Comparison of ENCODE assay signal across 8 mouse cellular contexts in the genomic region with DNA sequence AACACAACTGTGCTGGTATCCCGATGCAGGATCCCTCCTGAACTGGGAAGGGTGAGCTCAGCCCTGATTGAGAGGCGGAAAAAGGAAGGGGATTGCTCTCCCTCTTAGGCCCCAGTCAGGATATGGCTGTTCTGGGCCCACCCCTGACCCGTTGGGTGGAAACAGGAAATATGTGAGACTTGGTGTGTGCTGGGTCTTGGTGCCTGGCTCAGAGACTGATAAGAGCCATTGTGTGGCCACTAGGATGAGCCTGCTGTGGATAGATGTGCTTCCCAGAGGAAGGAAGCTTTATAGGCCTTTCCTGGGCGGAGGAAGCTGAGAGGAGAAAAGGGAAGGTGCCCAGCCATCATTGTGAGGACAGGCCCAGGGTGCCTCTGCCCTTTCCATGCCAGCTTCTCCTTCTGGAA. TPM values are rescaled to one million over a fixed set of nuclear protein-coding genes. Genes with fewer than 3 reads are reported as not detected.
DNase-seq lines count a peak whose midpoint lies in the region; ATAC-seq lines count a peak whose summit lies in the region.

No protein-coding gene starts in this region.

- H3K36me3 ChIP-seq in embryonic facial prominence, embryonic 13.5 days = peaks cover 7% of the 10 kb centered on the region
- H3K36me3 ChIP-seq in embryonic facial prominence, embryonic 10.5 days (replicated peaks) = peaks cover 6% of the 10 kb centered on the region; the same call in 1 of the 2 replicates
- no peaks in the 10 kb centered on the region for H3K36me3 ChIP-seq in kidney, embryonic 14.5 days (ENCODE audit: control insufficient read depth, insufficient read depth, low read length)
- H3K36me3 ChIP-seq in lung, embryonic 16.5 days (ENCODE audit: control insufficient read depth, insufficient read depth, low read length) = no peaks in the 10 kb centered on the region

- no peak overlapping the region for H3K4me3 ChIP-seq in embryonic facial prominence, embryonic 13.5 days
- no peak overlapping the region for H3K4me3 ChIP-seq in embryonic facial prominence, embryonic 10.5 days
- no peak overlapping the region for H3K4me3 ChIP-seq in kidney, embryonic 14.5 days (ENCODE audit: low read length)
- H3K4me3 ChIP-seq in lung, embryonic 16.5 days (ENCODE audit: low read length) = no peak overlapping the region

- no peaks in the 10 kb centered on the region for H3K9me3 ChIP-seq in embryonic facial prominence, embryonic 13.5 days
- no peaks in the 10 kb centered on the region for H3K9me3 ChIP-seq in embryonic facial prominence, embryonic 10.5 days
- H3K9me3 ChIP-seq in kidney, embryonic 14.5 days (ENCODE audit: control insufficient read depth, low read length) = no peaks in the 10 kb centered on the region
- H3K9me3 ChIP-seq in lung, embryonic 16.5 days (ENCODE audit: control insufficient read depth, low read length) = no peaks in the 10 kb centered on the region

- H3K4me2 ChIP-seq in embryonic facial prominence, embryonic 13.5 days = no peak overlapping the region
- H3K4me2 ChIP-seq in kidney, embryonic 14.5 days (replicated peaks; ENCODE audit: low read depth, low read length) = no peak overlapping the region
- H3K4me2 ChIP-seq in lung, embryonic 16.5 days (ENCODE audit: low read depth, low read length) = no peak overlapping the region

- no peak for ATAC-seq in embryonic facial prominence, embryonic 13.5 days (ENCODE audit: insufficient number of reproducible peaks, insufficient read depth, low FRiP score, low TSS enrichment, low read depth)
- ATAC-seq in kidney, embryonic 14.5 days (ENCODE audit: low FRiP score, low TSS enrichment) = no peak
- no peak for ATAC-seq in lung, embryonic 16.5 days (ENCODE audit: low read depth)

- peaks cover 35% of the 10 kb centered on the region for H3K4me1 ChIP-seq in embryonic facial prominence, embryonic 13.5 days
- H3K4me1 ChIP-seq in embryonic facial prominence, embryonic 10.5 days = peaks cover 47% of the 10 kb centered on the region
- H3K4me1 ChIP-seq in kidney, embryonic 14.5 days (ENCODE audit: control insufficient read depth, insufficient read depth, low read length) = peaks cover 15% of the 10 kb centered on the region
- peaks cover 22% of the 10 kb centered on the region for H3K4me1 ChIP-seq in lung, embryonic 16.5 days (replicated peaks; ENCODE audit: control insufficient read depth, insufficient read depth, low read length)

- no peak overlapping the region for H3K9ac ChIP-seq in embryonic facial prominence, embryonic 13.5 days
- H3K9ac ChIP-seq in kidney, embryonic 14.5 days (ENCODE audit: low read depth, low read length) = no peak overlapping the region; the same call in 1 of the 2 replicates
- 0 out of 2 replicates have a peak overlapping the region, but pooled peaks have one; percentile 14 for H3K9ac ChIP-seq in lung, embryonic 16.5 days (ENCODE audit: low read length)

- 71% methylated on average over 4 of the region's 4 CpGs for WGBS in embryonic facial prominence, embryonic 13.5 days
- 69% methylated on average over 4 of the region's 4 CpGs for WGBS in embryonic facial prominence, embryonic 10.5 days
- WGBS in kidney, embryonic 14.5 days = 80% methylated on average over 4 of the region's 4 CpGs
- WGBS in lung, embryonic 16.5 days = 63% methylated on average over 4 of the region's 4 CpGs

- peak overlapping the region; percentile 8; the same call in 1 of the 2 replicates for H3K27ac ChIP-seq in embryonic facial prominence, embryonic 13.5 days
- no peak overlapping the region for H3K27ac ChIP-seq in embryonic facial prominence, embryonic 10.5 days (replicated peaks)
- peak overlapping the region; percentile 62; the same call in 1 of the 2 replicates for H3K27ac ChIP-seq in kidney, embryonic 14.5 days (ENCODE audit: low read depth, low read length)
- peak overlapping the region; percentile 75 for H3K27ac ChIP-seq in lung, embryonic 16.5 days (ENCODE audit: low read length)

- no peak for DNase-seq in embryonic facial prominence, embryonic 10.5 days (ENCODE audit: low spot score)
- peak; percentile 78 for DNase-seq in heart, adult 8-10 months (ENCODE audit: low spot score)
- no peak for DNase-seq in ovary, postnatal 10 days (ENCODE audit: low spot score)
- DNase-seq in retina, postnatal 1 day = no peak
- DNase-seq in urinary bladder, postnatal 4 days (ENCODE audit: low spot score in 2 of 2) = no peak

- peaks cover 19% of the 10 kb centered on the region for H3K27me3 ChIP-seq in embryonic facial prominence, embryonic 13.5 days
- peaks cover 23% of the 10 kb centered on the region for H3K27me3 ChIP-seq in embryonic facial prominence, embryonic 10.5 days (replicated peaks; ENCODE audit: low read depth, poor library complexity, severe bottlenecking)
- H3K27me3 ChIP-seq in kidney, embryonic 14.5 days (ENCODE audit: control insufficient read depth, insufficient read depth, low read length) = no peaks in the 10 kb centered on the region
- H3K27me3 ChIP-seq in lung, embryonic 16.5 days (ENCODE audit: control insufficient read depth, insufficient read depth, low read depth, low read length) = no peaks in the 10 kb centered on the region

RNA-seq across cellular contexts. Expression of a gene that starts 1.1 kb away (rescaled TPM):
- polyA plus RNA-seq in embryonic facial prominence, embryonic 13.5 days (2015; fragmentation: Nextera tagmentation; extraction: Ambion mirVana) = 38.3 and 43.8 TPM in 2 replicates
- 19.3 and 22.3 TPM in 2 replicates for polyA plus RNA-seq in embryonic facial prominence, embryonic 10.5 days (2016; fragmentation: Nextera tagmentation; extraction: Ambion mirVana)
- 10 to 100 TPM; 84.0 to 98.9 (median 92.7) TPM for total RNA-seq in heart, adult 8-10 months (2022)
- polyA plus RNA-seq in kidney, embryonic 14.5 days (2014; fragmentation: Nextera tagmentation; extraction: Ambion mirVana) = 21.5 and 32.0 TPM in 2 replicates
- polyA plus RNA-seq in lung, embryonic 16.5 days (2015; fragmentation: Nextera tagmentation; extraction: Ambion mirVana) = 93.0 and 96.5 TPM in 2 replicates

RNA-seq across cellular contexts. Expression of a gene that starts 18.4 kb away (rescaled TPM):
- polyA plus RNA-seq in embryonic facial prominence, embryonic 13.5 days (2015; fragmentation: Nextera tagmentation; extraction: Ambion mirVana) = 23.2 and 26.2 TPM in 2 replicates
- polyA plus RNA-seq in embryonic facial prominence, embryonic 10.5 days (2016; fragmentation: Nextera tagmentation; extraction: Ambion mirVana) = 16.5 and 19.0 TPM in 2 replicates
- 10 to 100 TPM; 29.3 to 34.3 (median 32.3) TPM for total RNA-seq in heart, adult 8-10 months (2022)
- 24.9 and 30.1 TPM in 2 replicates for polyA plus RNA-seq in kidney, embryonic 14.5 days (2014; fragmentation: Nextera tagmentation; extraction: Ambion mirVana)
- polyA plus RNA-seq in lung, embryonic 16.5 days (2015; fragmentation: Nextera tagmentation; extraction: Ambion mirVana) = 33.8 and 35.4 TPM in 2 replicates

RNA-seq across cellular contexts. Expression of a gene that starts 29.9 kb away (rescaled TPM):
- polyA plus RNA-seq in embryonic facial prominence, embryonic 13.5 days (2015; fragmentation: Nextera tagmentation; extraction: Ambion mirVana) = 123 and 136 TPM in 2 replicates
- 112 and 114 TPM in 2 replicates for polyA plus RNA-seq in embryonic facial prominence, embryonic 10.5 days (2016; fragmentation: Nextera tagmentation; extraction: Ambion mirVana)
- total RNA-seq in heart, adult 8-10 months (2022) = 10 to 100 TPM; 73.0 to 84.5 (median 75.2) TPM
- polyA plus RNA-seq in kidney, embryonic 14.5 days (2014; fragmentation: Nextera tagmentation; extraction: Ambion mirVana) = 66.1 and 119 TPM in 2 replicates
- polyA plus RNA-seq in lung, embryonic 16.5 days (2015; fragmentation: Nextera tagmentation; extraction: Ambion mirVana) = 108 and 112 TPM in 2 replicates
